Mouse (Mus musculus) CD8-positive naive resting alpha-beta T cell, adult 2 months (primary cell): ENCODE results near the gene Adgrg1.
"Not testable (repeated sequence)": the region's sequence is repeated elsewhere in the genome, so short reads cannot be mapped to it uniquely, and the experiment has no call there.

Experiments
- DNase-seq, 2 experiments: peaks; one replicate each; pipeline ENCODE4 v3.0.0; 2022; ENCODE audit warnings: low read depth in 2 of 2, low spot score in 2 of 2

The Adgrg1 gene

DNA sequence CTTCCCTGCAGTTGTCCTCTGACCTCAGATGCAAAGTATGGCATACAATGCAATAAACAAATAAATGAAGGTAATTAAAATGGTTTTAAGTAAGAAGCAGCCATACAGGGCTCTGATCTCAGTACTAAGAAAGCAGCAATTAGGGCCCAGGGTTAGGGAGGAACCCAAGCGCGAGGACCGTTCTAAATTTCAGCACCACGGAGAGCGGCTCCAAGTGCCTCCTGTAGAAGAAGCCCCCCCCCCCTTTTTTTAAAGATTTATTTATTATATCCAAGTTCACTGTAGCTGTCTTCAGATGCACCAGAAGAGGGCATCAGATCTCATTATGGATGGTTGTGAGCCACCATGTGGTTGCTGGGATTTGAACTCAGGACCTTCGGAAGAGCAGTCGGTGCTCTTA is 53.8 kb downstream of the Adgrg1 start:
- DNase-seq: not testable (repeated sequence)

DNA sequence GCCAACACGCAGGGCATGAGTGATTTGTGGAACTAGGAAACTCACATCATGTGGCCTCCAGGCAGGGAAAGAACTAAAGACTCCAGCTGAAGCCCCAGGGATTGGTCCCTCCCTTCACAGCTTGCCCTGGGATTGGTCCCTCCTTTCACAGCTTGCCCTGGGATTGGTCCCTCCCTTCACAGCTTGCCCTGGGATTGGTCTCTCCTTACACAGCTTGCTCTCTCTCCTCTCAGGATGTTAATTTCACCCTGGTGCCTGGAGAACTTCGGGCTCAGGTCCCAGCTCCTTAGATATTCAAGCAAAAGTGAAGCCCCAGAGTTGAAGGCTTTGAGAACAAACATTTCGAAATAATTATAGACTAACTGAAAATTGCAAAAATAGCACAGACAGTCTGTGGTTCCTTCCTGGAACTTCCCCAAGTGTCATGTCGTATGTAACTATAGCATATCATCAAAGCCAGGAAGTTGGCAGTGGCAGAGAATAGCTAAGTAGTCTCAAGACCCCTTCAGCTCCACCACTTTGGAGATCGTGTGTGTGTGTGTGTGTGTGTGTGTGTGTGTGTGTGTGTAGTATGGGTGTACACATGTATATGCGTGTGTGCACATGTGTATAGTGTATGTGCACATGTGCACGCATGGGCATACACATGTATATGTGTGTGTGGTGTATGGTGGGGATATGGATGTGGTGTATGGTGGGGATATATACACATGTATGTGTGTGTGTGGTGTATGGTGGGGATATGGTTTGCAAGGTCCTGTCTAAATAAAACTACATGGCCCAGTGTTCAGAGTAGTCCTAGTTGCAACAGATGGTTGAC is 62.8 kb downstream of the Adgrg1 start:
- DNase-seq: no peak

DNA sequence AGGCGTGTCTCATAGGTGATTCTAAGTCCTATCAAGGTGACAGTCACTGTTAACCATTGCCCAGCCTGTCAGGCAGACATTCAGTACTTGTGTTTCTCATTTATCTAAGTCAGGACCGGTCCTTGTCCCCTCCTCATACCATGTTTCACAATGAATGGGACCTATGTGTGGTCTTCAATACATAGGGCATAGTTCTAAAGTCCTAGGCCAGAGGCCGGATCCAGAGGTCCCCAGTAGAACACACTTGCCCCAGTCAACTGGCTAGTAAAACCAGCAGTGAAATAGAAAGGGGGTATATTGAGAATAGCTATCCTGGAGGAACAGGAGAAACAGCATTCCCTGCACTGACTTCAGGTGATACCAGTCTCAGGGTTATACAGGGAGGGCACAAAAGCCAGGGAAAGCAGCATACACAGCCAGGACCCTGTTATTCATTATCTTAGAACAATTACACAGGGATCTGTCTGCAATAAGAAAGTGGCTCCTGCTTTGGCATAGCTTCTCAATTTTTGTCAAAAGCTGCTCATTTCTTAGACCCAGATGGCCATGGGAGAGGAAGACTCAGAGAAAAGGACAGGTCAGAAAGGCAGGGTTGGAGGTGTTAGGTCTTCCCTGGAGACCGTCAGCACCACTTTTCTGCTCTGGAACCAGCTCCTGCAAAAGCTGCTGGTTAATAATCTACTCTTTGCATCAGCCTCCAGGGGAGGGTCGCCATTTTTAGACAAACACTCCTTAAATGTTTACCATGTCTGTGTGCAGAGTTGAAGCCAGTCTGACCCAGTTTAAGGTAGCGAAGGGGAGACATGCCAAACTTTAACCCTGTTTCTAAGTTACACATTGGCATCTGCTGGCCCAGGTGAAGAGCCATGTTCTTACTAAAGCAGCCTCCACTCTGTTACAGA is 67.6 kb downstream of the Adgrg1 start:
- no peak for DNase-seq

DNA sequence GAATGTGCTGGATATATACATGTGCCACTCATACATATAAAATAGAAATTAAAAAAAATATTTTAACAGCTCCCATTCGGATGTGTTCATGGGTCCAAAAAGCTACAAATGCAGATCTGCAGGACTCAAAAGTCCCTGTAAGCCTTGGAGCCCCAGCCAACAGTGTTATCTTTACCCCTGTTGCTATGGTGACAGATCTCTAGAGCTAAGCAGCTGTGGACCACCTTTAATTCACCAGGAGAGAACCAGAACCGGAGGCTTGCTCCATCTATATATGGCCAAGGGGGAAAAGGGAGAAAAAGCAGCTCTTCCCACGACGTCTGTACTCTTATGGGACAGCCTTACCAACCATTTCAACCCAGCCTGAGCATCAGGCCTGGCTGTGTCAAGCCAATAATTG is 70.3 kb downstream of the Adgrg1 start:
- DNase-seq: no peak

DNA sequence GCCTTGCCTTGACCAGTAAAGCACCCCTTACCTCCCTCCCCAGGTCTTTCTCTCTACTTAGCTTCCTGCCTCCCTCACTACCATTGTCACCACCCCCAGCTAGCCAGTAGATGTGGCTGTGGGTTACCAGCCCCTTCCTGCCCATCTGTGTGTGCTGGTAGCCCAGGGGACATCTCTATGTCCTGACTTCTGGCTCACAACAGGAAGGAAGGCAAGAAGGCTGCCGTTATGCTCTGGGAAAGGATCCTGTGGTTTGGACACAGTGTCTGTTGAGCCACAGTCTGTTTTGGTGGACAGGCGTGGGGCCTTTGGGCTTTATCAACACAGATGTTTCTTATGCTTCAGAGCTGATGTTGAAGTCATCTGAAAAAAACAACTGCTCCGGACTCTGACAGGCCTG is 72.4 kb downstream of the Adgrg1 start:
- DNase-seq: no peak

DNA sequence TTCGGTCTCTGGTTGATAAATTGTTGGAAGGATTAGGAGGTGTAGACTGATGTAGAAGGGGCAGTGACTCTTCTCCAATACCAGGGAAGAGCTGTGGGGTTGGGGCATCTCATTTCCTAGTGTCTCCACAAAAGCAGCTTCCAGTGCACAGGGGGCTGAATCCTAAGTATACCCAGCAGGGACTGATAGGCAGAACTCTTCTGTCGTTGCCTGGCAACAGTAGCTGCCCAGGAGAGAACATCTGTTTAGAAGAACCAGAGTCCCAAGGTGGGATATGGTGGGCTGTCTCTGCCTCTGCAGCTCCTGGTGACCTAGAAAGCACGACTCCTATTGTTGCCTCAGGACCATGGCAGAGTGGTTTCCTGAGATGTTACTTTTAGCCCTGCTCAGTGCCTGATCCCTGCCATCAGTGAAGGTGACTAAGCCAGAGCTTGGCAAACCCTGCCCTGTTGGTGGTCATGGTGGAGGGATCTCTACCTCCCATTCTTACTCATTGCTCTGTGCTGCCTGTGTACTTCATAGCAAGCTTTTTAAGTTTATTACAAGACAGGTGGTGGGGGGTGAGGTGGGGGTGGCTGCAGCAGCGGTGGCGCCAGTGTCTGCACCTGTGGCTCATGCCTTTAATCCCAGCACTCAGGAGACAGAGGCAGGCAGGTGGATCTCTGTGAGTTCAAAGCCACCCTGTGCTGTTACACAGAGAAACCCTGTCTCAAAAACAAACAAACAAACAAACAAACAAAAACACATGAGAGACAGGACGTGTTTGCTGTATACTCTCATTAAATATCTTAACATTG is 73.5 kb downstream of the Adgrg1 start:
- DNase-seq: no peak

DNA sequence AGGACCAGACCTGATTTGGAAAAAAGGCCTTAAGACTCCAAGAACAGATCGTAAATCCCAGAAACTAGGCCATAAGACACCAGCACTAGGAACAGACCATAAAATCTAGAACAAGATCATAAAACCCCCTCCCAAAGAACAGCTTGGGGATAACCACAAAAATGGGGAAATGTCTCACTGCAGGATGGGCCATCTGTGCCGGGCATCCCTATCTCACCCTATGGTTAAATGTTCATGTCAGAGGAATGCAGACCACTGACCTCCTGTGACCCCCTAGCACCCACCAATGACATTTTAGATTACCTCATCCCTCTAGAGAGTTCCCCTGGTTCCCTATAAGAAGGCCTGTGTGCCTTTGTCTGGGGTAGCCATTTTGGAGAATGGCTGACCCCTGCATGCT is 75.1 kb downstream of the Adgrg1 start:
- DNase-seq: no peak

DNA sequence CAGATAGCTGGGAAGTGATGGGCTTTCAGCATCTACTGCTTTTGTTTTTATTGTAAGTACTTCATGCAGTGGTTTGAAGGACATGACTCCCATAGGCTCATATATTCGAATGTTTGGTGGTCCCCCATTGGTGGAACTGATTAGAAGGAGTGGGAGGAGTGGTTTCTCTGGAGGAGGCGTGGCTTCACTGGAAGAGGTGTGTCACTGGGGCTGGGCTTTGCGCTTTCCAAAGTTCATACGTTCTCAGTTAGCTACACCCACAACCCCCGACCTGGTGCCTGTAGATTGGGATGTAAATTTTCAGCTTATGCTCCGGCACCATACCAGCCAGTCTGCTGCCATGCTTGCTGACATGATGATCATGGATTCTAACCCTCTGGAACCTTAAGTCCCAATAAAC is 79.9 kb downstream of the Adgrg1 start:
- DNase-seq: no peak

DNA sequence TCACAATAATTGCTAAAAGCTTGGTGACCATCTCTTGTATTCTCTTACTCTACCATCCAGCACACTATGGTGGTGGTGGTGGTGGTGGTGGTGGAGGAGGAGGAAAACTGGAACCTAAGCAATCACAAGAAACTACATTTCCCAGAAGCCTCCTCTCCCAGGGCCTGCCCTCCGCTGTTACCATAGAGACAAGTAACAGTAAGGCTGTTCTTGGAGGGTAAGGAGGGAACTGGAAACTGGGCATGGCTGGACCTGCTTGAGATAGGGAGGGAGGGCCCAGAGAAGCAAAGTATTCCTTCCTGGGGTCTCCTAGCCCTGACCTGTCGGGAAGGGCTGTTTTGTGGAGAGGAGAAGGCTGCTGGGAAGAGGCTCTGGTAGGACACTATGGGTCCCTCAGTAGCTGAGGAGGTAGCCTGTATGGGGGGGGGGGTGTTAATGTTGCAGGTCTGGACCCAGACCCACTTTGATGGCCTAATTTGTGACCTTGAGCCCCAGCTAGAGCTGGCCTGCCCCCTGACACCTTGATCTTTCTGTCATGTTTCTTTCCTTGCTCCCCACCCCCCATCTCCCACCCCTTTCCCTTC is 80.5 kb downstream of the Adgrg1 start, which contains the start of gene Drc7:
Drc7 (plus strand) TSS at position 177 of the 584 bp plus-strand sequence.
- DNase-seq: no peak

DNA sequence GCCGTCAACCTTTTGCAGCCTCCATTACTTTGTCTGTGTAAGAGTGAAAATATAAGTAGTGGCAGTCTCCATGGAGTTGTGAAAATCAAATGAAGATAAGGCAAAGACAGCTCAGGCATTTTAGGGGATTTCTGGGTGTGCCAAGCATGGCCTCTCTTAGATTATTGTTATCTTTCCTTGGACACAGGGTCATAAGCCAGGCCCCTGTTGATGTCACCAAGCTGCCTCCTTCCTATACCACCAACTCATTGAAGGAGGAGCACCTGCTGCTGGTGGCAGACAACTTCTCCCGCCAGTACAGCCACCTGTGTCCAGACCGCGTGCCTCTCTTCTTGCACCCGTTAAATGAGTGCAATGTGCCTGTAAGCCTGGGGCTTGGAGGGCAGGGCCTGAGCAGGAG is 81.9 kb downstream of the Adgrg1 start:
- DNase-seq: no peak

DNA sequence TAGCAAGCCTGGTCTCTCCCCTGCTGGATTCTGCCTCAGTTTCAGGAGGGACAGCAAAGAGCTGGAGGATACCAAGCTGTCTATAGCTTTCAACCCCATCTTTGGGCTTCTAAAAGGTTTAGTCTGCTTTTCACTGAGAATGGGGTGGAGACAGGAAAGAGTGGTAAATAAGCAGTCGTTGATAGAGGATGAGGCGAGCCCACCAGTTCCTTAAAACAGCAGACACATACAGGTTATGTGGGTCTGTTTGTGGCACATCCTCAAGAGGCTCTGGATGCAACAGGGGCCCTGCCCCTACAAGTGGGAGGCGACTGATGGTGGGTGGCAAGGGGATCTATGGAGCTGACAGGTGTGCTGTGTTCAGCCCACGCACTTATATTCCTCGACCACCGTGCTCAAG is 84.1 kb downstream of the Adgrg1 start:
- DNase-seq: no peak

DNA sequence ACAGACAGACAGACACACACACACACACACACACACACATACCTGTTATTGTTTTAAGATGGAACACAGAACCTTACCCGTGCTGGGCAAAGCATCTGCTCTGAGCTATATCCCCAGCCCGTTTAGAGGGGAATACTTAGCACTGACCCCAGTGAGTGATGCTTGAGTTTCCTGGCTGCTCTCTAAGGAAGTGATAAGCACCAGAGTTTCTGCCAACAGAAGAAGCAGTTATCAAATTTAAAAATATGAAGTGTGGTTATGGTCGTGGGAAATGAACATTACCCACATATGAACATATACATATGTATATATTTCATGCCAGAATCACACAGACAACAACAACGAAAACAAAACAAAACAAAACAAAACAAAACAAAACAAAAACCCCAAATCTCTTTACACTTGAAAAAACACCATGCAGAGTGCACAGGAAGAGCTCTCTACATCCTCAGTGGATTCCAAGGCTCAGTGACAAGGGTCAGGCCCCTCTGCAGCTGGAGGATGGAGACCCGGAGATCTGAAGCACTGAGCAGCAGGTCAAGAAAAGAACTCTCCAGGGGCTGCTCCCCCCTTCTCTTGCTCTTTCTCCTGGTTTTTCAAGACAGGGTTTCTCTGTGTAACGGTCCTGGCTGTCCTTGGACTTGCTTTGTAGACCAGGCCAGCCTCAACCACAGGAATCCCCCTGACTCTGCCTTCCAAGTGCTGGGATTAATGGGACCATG is 85.4 kb downstream of the Adgrg1 start:
- DNase-seq: no peak
